Mouse (Mus musculus) cortical plate, adult 2 months (tissue): ENCODE data around the gene Cacnb4.

Experiments
- CTCF ChIP-seq: fragments of 200-500 bp; IDR thresholded peaks from 2 replicates; pipeline ENCODE4 v1.5.1; 2011; ENCODE audit warnings: mild to moderate bottlenecking, control low read depth, low read length; ENCODE audit not compliant: insufficient read depth; ENCODE audit errors: extremely low read depth
- POLR2A ChIP-seq: fragments of 200-500 bp; IDR thresholded peaks from 2 replicates; pipeline ENCODE4 v1.6.1; 2011; ENCODE audit warnings: mild to moderate bottlenecking, low read length, control low read depth; ENCODE audit not compliant: insufficient read depth; ENCODE audit errors: extremely low read depth

DNA sequence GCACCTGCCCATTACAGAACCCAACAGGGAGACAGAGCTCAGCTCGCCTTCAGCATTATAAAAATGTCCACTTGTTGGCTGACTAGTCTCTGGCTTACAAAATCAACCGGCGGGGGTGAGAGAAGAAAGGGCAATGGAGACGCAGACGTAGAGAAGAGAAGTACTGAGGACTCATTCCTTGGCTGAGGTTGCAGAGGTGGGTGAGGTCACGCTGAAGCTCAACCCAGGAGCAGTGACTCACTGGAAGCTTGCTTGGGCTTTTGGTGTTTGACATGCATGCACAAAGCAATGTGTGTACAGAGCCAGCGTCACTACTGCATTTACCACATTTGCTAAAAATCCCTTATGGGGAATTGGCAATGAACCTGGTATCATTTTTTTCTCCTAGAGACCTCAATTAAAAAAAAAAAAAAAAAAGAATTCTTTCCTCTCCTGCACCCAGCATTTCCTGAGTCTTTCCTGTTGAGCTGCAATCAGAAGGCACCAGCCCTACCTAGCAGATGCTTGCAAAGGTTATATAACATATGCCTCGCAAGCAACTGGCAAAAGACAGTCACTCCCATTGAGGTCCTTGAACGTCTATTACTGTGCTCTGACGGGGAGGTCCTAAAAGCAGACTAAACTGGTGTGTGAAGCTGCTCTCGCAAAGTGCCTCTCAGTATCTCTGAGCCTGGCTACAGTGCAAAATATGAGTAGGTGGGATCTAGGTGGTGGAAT, 150.6 kb downstream of the Cacnb4 start:
- no peak for TF ChIP-seq CTCF
- TF ChIP-seq POLR2A: no peak
